Mouse (Mus musculus) bone marrow, adult 2 months (tissue): ENCODE measurements at regions not wholly inside any gene's neighbourhood (a gene's known extent, or its start where the extent isn't known, plus 50 kb on each side); places are given as distances from the start of the nearest gene placed in this dataset.

ENCODE experiments used
- CTCF ChIP-seq: fragments of 200-500 bp; IDR thresholded peaks from 2 replicates; pipeline ENCODE4 v1.5.1; 2011; ENCODE audit warnings: low read length, control low read depth; ENCODE audit not compliant: control insufficient read depth, insufficient read depth
- POLR2A ChIP-seq: fragments of 200-500 bp; IDR thresholded peaks from 2 replicates; pipeline ENCODE4 v1.6.1; 2011; ENCODE audit warnings: low read depth, mild to moderate bottlenecking, control low read depth, low read length, borderline replicate concordance; ENCODE audit not compliant: control insufficient read depth

DNA sequence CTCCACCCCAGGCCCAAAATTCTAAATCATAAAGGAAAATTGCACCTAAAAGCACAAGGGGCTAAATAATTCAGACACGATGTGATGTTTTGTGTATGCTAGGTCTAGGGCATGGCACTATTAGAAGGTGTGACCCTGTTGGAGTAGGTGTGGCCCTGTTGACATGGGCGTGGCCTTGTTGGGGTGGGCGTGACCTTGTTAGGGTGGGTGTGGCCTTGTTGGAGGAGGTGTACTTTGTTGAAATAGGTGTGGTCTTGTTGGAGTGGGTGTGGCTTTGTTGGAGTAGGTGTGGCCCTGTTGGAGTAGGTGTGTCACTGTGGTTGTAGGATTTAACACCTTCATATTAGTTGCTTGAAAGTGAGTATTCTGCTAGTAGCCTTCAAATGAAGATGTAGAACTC lies 114.1 kb downstream of the Cryba4 start:
- no peak for TF ChIP-seq CTCF
- no peak for TF ChIP-seq POLR2A
